Mouse (Mus musculus): ENCODE results near the gene Dydc1.

DNA sequence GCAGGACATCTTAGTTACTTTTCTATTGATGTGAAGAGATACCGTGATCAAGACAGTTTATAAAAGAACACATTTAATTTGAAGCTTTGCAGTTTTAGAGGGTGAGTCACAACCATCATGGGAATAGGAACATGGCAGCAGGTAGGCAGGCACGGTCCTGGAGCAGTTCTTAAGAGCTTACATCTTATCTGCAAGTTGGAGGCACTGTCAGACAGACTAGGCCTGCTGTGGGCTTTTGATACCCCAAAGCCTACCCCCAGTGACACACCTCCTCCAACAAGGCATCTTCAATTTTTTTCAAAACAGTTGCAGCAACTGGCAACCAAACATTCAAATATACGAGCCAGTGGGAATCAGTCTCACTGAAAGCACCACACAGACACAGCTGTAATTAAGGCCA is 2.4 kb upstream of the Dydc1 start:
- TF ChIP-seq CTCF (conservative IDR thresholded peaks at IDR 0.05; ENCODE audit: low read length) (no peak), POU5F1 (IDR thresholded peaks at IDR 0.05; ENCODE audit: borderline replicate concordance, low read length) (no peak)
